Mouse (Mus musculus): ENCODE data around the gene Tnnc1.

DNA sequence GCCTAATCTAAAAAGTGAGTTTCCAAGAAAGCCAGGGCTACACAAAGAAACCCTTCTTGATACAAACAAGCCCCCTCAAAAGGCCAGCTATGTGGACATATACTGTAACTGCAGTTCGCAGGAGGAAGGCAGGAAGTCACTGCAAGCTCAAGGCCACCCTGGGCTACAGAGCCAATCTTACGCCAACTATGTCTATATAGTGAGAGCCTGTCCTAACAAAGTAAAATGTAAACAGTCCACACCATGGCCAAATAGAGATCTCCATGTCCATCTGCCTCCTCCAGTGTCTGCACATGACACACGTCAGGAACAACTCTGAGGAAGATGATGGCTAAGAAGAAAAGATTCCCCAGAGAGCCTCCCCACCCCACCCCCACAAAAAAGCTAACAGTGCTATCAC, 8.1 kb upstream of the Tnnc1 start:
- no peak for TF ChIP-seq GATA1 (IDR thresholded peaks at IDR 0.05; ENCODE audit: low read length)
- no peak for TF ChIP-seq TAL1 (IDR thresholded peaks at IDR 0.05; ENCODE audit: low read length)
